Mouse (Mus musculus) CH12.LX (cell line): ENCODE data around the gene Fpr1.

ENCODE experiments used
- BHLHE40 ChIP-seq: IDR thresholded peaks from 2 replicates; pipeline ENCODE4 v1.6.1; 2011; ENCODE audit warnings: mild to moderate bottlenecking, low read depth, low read length, improper control_type of control experiment
- CTCF ChIP-seq, 2 experiments: IDR thresholded peaks in 1 of 2; conservative IDR thresholded peaks in 1 of 2; 2 replicates each; pipeline ENCODE4 v1.5.1; 2011 to 2012; ENCODE audit warnings: low read depth in 2 of 2, low read length in 2 of 2, improper control_type of control experiment in 1 of 2, inconsistent platforms in 1 of 2, mild to moderate bottlenecking in 1 of 2, moderate library complexity in 1 of 2
- EP300 ChIP-seq: IDR thresholded peaks from 2 replicates; pipeline ENCODE4 v1.6.1; 2011; ENCODE audit warnings: low read length, improper control_type of control experiment
- ETS1 ChIP-seq: conservative IDR thresholded peaks from 2 replicates; pipeline ENCODE4 v1.6.1; 2012; ENCODE audit warnings: low read depth, mild to moderate bottlenecking, inconsistent platforms, low read length, improper control_type of control experiment, moderate library complexity
- HCFC1 ChIP-seq: IDR thresholded peaks from 2 replicates; pipeline ENCODE4 v1.6.1; 2012; ENCODE audit warnings: low read depth, mild to moderate bottlenecking, inconsistent platforms, low read length, improper control_type of control experiment
- IRF4 ChIP-seq: IDR thresholded peaks from 2 replicates; pipeline ENCODE4 v1.6.1; 2014; ENCODE audit warnings: low read depth, mild to moderate bottlenecking, inconsistent platforms, low read length, improper control_type of control experiment
- MXI1 ChIP-seq: IDR thresholded peaks from 2 replicates; pipeline ENCODE4 v1.6.1; 2011; ENCODE audit warnings: mild to moderate bottlenecking, low read depth, low read length, improper control_type of control experiment
- POLR2A ChIP-seq: IDR thresholded peaks from 2 replicates; pipeline ENCODE4 v1.6.1; 2011; ENCODE audit warnings: low read depth, mild to moderate bottlenecking, improper control_type of control experiment, low read length
- TBP ChIP-seq: conservative IDR thresholded peaks from 2 replicates; pipeline ENCODE4 v1.6.1; 2011; ENCODE audit warnings: low read depth, low read length, improper control_type of control experiment
- TCF12 ChIP-seq: IDR thresholded peaks from 2 replicates; pipeline ENCODE4 v1.6.1; 2014; ENCODE audit warnings: low read depth, mild to moderate bottlenecking, inconsistent platforms, low read length, improper control_type of control experiment
- UBTF ChIP-seq: IDR thresholded peaks from 2 replicates; pipeline ENCODE4 v1.6.1; 2012; ENCODE audit warnings: low read depth, mild to moderate bottlenecking, inconsistent platforms, low read length, improper control_type of control experiment, moderate library complexity
- USF2 ChIP-seq: conservative IDR thresholded peaks from 2 replicates; pipeline ENCODE4 v1.6.1; 2011; ENCODE audit warnings: low read depth, low read length, improper control_type of control experiment

GRCm38 (mm10) chr17:17834896-17835295 is 48.8 kb downstream of the Fpr1 start:
- no peak for TF ChIP-seq MXI1
- TF ChIP-seq CTCF (conservative IDR thresholded peaks at IDR 0.05 in 1 of 2, IDR thresholded peaks at IDR 0.05 in 1 of 2; ENCODE audit: low read depth in 2 of 2, low read length in 2 of 2) = no peak
- no peak for TF ChIP-seq EP300
- no peak for TF ChIP-seq HCFC1
- TF ChIP-seq UBTF = no peak
- no peak for TF ChIP-seq POLR2A
- TF ChIP-seq USF2 = no peak
- no peak for TF ChIP-seq IRF4
- no peak for TF ChIP-seq TCF12
- no peak for TF ChIP-seq TBP
- no peak for TF ChIP-seq BHLHE40
- TF ChIP-seq ETS1 = no peak
